Mouse (Mus musculus): ENCODE results near the gene Hist2h2ac.

- TF ChIP-seq CTCF (IDR thresholded peaks at IDR 0.05; ENCODE audit: low read depth, low read length) (no peak), POLR2A (IDR thresholded peaks at IDR 0.05; ENCODE audit: extremely low read depth, insufficient read depth, low read length) (no peak)
These were observed 43.1 kb upstream of the Hist2h2ac start for GRCm38 (mm10) chr3:96263558-96264403.
